Mouse (Mus musculus) T-cell, adult 2 months (primary cell): ENCODE results near the gene Pdzd7.

Experiments
- DNase-seq: peaks from one replicate; pipeline ENCODE4 v3.0.0; 2022; ENCODE audit warnings: low spot score

Pdzd7 gene

GRCm38 (mm10) chr19:45045651-45046050 is at the start of gene Pdzd7:
TSS of gene Pdzd7 (minus strand) at chr19:45045717.
- no peak for DNase-seq

- peak; percentile 42 for DNase-seq
Measured at GRCm38 (mm10) chr19:45081841-45082550, 36.5 kb upstream of the Pdzd7 start.

- peak; percentile 66 for DNase-seq
Measured at GRCm38 (mm10) chr19:45081279-45081678, 35.8 kb upstream of the Pdzd7 start.

- DNase-seq = no peak
Measured at GRCm38 (mm10) chr19:45080711-45081110, 35.2 kb upstream of the Pdzd7 start.

GRCm38 (mm10) chr19:45079769-45080515 is 34.4 kb upstream of the Pdzd7 start:
- peak; percentile 71 for DNase-seq

GRCm38 (mm10) chr19:45078971-45079764 is 33.7 kb upstream of the Pdzd7 start:
- DNase-seq = no peak

GRCm38 (mm10) chr19:45077742-45078645 is 32.5 kb upstream of the Pdzd7 start:
- no peak for DNase-seq

- peak; percentile 27 for DNase-seq
Measured at GRCm38 (mm10) chr19:45076586-45077510, 31.3 kb upstream of the Pdzd7 start.

GRCm38 (mm10) chr19:45076036-45076575 is 30.6 kb upstream of the Pdzd7 start:
- DNase-seq = no peak

- DNase-seq = no peak
Measured at GRCm38 (mm10) chr19:45075323-45076035, 30.0 kb upstream of the Pdzd7 start.

- peak; percentile 86 for DNase-seq
Measured at GRCm38 (mm10) chr19:45074580-45075322, 29.2 kb upstream of the Pdzd7 start, which contains the start of gene Kazald1. TSS of gene Kazald1 (plus strand) at chr19:45075241.

- peak; percentile 81 for DNase-seq
Measured at GRCm38 (mm10) chr19:45073871-45074542, 28.5 kb upstream of the Pdzd7 start.

- no peak for DNase-seq
Measured at GRCm38 (mm10) chr19:45067758-45068510, 22.4 kb upstream of the Pdzd7 start.

- DNase-seq = no peak
Measured at GRCm38 (mm10) chr19:45067170-45067569, 21.7 kb upstream of the Pdzd7 start.

- no peak for DNase-seq
Measured at GRCm38 (mm10) chr19:45065226-45065625, 19.7 kb upstream of the Pdzd7 start.

- peak; percentile 58 for DNase-seq
Measured at GRCm38 (mm10) chr19:45063565-45064292, 18.2 kb upstream of the Pdzd7 start.

GRCm38 (mm10) chr19:45058841-45059240 is 13.3 kb upstream of the Pdzd7 start:
- DNase-seq = no peak
